25 mouse cellular contexts compared by ENCODE assay signal in the genomic region with DNA sequence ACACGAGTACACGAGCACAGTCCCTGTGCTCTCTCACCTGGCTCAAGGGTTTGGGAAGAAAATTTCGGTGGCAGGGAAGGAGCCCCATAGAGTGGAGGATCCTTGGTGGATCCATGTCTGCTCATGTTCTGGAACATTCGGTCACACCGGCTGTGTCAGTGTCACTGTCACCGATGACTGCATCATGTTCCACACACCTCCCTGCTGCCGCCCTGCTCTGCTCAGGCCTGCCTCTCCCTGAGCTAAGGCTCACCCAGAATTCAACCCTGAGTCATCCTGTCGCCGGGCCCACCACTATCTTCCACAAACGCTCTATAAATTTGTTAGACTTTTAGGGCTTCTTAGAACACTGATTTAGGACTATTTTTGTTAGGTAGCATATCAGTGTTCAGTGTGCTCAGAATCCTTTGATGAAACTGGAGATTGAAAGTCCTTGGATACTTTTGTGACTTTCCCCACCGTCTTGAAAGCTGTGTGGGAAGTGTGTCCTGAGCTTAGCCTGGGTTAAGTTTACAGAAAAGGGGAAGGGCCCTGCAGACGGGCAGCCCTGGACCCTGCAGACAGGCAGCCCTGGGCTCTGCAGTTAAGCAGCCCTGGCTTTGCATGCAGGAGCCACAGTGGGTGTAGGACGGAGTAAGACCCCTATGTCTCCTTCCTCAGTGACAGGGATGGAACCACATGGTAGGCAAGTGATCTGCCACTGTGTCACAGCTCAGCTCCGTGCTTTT.
A peak's percentile ranks its signal among the peaks of the same experiment; 100 is the strongest.
DNase-seq lines count a peak whose midpoint lies in the region; ATAC-seq and TF ChIP-seq lines count a peak whose summit lies in the region.
"Had no signal": no experiment of that assay in that cellular context is flagged by ENCODE, and none has a peak within 500 bp of the region (broad histone marks: within the 10 kb centered on the region; RNA-seq: fewer than 3 reads in every experiment).

No protein-coding gene starts in this region.

- 43% methylated on average over 14 of the region's 14 CpGs for WGBS in kidney, embryonic 14.5 days
- 54% methylated on average over 14 of the region's 14 CpGs for WGBS in lung, postnatal 0 days

- H3K9me3 ChIP-seq in kidney, embryonic 14.5 days (ENCODE audit: control insufficient read depth, low read length), result no peaks in the 10 kb centered on the region
- no peaks in the 10 kb centered on the region for H3K9me3 ChIP-seq in lung, postnatal 0 days (ENCODE audit: low read length)
- H3K9me3 ChIP-seq: forebrain, embryonic 10.5 days; hindbrain, embryonic 15.5 days; limb, embryonic 15.5 days; megakaryocyte, embryonic 14.5 days; neural tube, embryonic 12.5 days had no signal

- H3K4me1 ChIP-seq in kidney, embryonic 14.5 days (ENCODE audit: control insufficient read depth, insufficient read depth, low read length), result no peaks in the 10 kb centered on the region
- H3K4me1 ChIP-seq in lung, postnatal 0 days (ENCODE audit: insufficient read depth, low read depth, low read length), result no peaks in the 10 kb centered on the region
- H3K4me1 ChIP-seq: hindbrain, embryonic 15.5 days; limb, embryonic 15.5 days; megakaryocyte, embryonic 14.5 days; neural tube, embryonic 12.5 days had no signal

- ATAC-seq in kidney, embryonic 14.5 days (ENCODE audit: low FRiP score, low TSS enrichment), result peak; percentile 78
- ATAC-seq in lung, postnatal 0 days, result 0 out of 2 replicates have a peak, but pooled peaks have one; percentile 47
- ATAC-seq: forebrain, embryonic 16.5 days had no signal

- H3K4me2 ChIP-seq in kidney, embryonic 14.5 days (replicated peaks; ENCODE audit: low read depth, low read length), result no peak overlapping the region
- no peak overlapping the region for H3K4me2 ChIP-seq in lung, postnatal 0 days (replicated peaks; ENCODE audit: low read depth, low read length)
- H3K4me2 ChIP-seq: hindbrain, embryonic 15.5 days; limb, embryonic 15.5 days; lung, embryonic 14.5 days; neural tube, embryonic 12.5 days had no signal

- peak; percentile 38 to 42 for DNase-seq in adrenal gland, adult (ENCODE audit: inconsistent age in 2 of 2, low spot score in 1 of 2)
- DNase-seq in adrenal gland, adult 18-20 months (ENCODE audit: low spot score in 2 of 2), result no peak
- DNase-seq in kidney, adult 9 months, result no peak
- peak; percentile 15 for DNase-seq in lung, postnatal 0 days (ENCODE audit: low spot score)
- no peak for DNase-seq in lung, postnatal 10 days
- peak; percentile 14 to 57 for DNase-seq in adrenal gland, postnatal 36 days
- DNase-seq: cerebellum, adult 11-12 months; cerebellum, postnatal 14 days; gastrocnemius, postnatal 14 days; heart, adult 11 months; kidney, adult 8-10 months; left cerebral cortex, postnatal 4 days; lung, embryonic 14.5 days; midbrain, embryonic 14.5 days; right cerebral cortex, postnatal 14 days; thymus, adult 2 months had no signal

- no peaks in the 10 kb centered on the region for H3K27me3 ChIP-seq in kidney, embryonic 14.5 days (ENCODE audit: control insufficient read depth, insufficient read depth, low read length)
- no peaks in the 10 kb centered on the region for H3K27me3 ChIP-seq in lung, postnatal 0 days (replicated peaks; ENCODE audit: insufficient read depth, low read length)
- H3K27me3 ChIP-seq: hindbrain, embryonic 15.5 days; limb, embryonic 15.5 days; megakaryocyte, embryonic 14.5 days; neural tube, embryonic 12.5 days had no signal

- no peak overlapping the region for H3K9ac ChIP-seq in kidney, embryonic 14.5 days (ENCODE audit: low read depth, low read length)
- no peak overlapping the region for H3K9ac ChIP-seq in lung, postnatal 0 days (replicated peaks; ENCODE audit: low read depth)
- H3K9ac ChIP-seq: hindbrain, embryonic 15.5 days; limb, embryonic 15.5 days; liver, embryonic 14.5 days; lung, embryonic 14.5 days; neural tube, embryonic 12.5 days had no signal

- no peak overlapping the region for H3K4me3 ChIP-seq in kidney, embryonic 14.5 days (ENCODE audit: low read length)
- H3K4me3 ChIP-seq in lung, postnatal 0 days (ENCODE audit: low read depth, low read length), result no peak overlapping the region
- H3K4me3 ChIP-seq: forebrain, embryonic 10.5 days; hindbrain, embryonic 15.5 days; limb, embryonic 15.5 days; neural tube, embryonic 12.5 days had no signal

- no peaks in the 10 kb centered on the region for H3K36me3 ChIP-seq in kidney, embryonic 14.5 days (ENCODE audit: control insufficient read depth, insufficient read depth, low read length)
- H3K36me3 ChIP-seq in lung, postnatal 0 days (ENCODE audit: insufficient read depth, low read length), result no peaks in the 10 kb centered on the region
- H3K36me3 ChIP-seq: forebrain, embryonic 10.5 days; hindbrain, embryonic 15.5 days; limb, embryonic 15.5 days; neural tube, embryonic 12.5 days had no signal

- no peak for TF ChIP-seq CTCF in lung, postnatal 0 days (IDR thresholded peaks at IDR 0.05)

- no peak overlapping the region for H3K27ac ChIP-seq in kidney, embryonic 14.5 days (ENCODE audit: low read depth, low read length)
- H3K27ac ChIP-seq in lung, postnatal 0 days (ENCODE audit: low read length), result no peak overlapping the region
- H3K27ac ChIP-seq: forebrain, embryonic 10.5 days; hindbrain, embryonic 15.5 days; limb, embryonic 15.5 days; liver, embryonic 14.5 days; neural tube, embryonic 12.5 days; stomach, postnatal 0 days had no signal

- TF ChIP-seq EP300 in lung, postnatal 0 days (IDR thresholded peaks at IDR 0.05), result no peak

Comparison
In these comparisons a context has a peak if more than half of its experiments do, and no peak if none do; other contexts are left out.
1. DNase-seq: peak in adrenal gland, adult (2 of 2), lung, postnatal 0 days (single experiment) and adrenal gland, postnatal 36 days (2 of 2); none in adrenal gland, adult 18-20 months (0 of 2), kidney, adult 9 months (single experiment) and lung, postnatal 10 days (single experiment).